Mouse (Mus musculus) spleen, adult 10 weeks (tissue): ENCODE data around the gene Hectd1. TPM values are rescaled to one million over a fixed set of nuclear protein-coding genes. Genes with fewer than 3 reads are reported as not detected.

Experiments
- polyA plus RNA-seq: library from polyadenylated mRNA; stranded (reverse); fragments of 350-450 nt; fragmentation: Illumina TruSeq; extraction: RNeasy Lipid Tissue Mini Kit (QIAGEN cat#74804); gene quantifications from one replicate; pipeline ENCODE4 v1.2.3, GENCODE M21; 2015; ENCODE audit warnings: low replicate concordance; ENCODE audit not compliant: insufficient read depth

The Hectd1 gene
- 82.2 TPM for polyA plus RNA-seq

DNA sequence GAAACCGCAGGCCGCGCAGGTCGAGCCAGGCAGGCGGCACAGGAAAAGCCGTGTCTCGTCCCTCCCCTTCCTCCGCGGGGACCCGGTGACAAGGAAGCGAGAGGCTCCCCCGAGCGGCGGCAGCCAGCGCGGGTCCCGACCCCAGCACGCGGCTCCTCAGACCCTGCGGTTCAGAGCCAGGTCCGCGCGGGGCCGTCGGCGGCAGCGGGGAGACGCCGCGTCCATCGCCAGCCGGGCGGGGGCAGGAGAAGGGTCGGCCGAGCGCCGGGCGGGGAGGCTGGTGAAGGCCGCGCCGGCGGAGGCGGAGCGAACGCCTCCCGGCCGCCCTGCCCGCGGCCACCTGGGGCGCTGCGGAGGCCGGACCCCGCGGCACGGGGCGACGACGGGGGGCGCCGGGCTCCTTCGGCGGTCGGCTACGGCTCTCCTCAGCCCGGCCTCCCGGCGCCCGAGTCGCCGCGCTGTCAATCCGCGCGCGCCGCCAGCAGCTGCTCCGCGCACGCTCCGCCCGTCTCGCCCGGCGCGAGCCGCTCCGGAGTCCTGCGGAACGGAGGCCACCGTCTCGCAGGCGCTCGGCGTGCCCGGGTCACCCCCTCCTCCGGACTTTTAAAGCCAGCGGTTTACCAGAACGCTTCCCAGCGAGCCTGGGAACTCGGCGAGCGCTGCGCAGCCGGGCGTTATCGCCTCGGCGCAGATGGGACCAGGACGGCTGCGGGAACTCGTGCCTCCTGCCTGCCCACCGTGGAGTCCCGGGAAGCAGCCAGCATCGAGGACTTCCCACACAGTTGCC is at the start of gene Hectd1:
TSS of gene Hectd1 (minus strand) at position 247 of the 787 bp plus-strand sequence.

Other genes starting within 250 kb of the Hectd1 start
- gene Coch, start 236.2 kb downstream of the Hectd1 start, polyA plus RNA-seq: 1,058 TPM
- 47.7 TPM for gene Ap4s1, start 138.5 kb downstream of the Hectd1 start, polyA plus RNA-seq
- gene Strn3, start 137.6 kb downstream of the Hectd1 start, polyA plus RNA-seq: 58.5 TPM
- 15.0 TPM for gene Heatr5a, start 141.8 kb upstream of the Hectd1 start, polyA plus RNA-seq
- gene Dtd2, start 177.0 kb upstream of the Hectd1 start, polyA plus RNA-seq: 6.9 TPM
- 2.0 TPM for gene Gpr33, start 198.5 kb upstream of the Hectd1 start, polyA plus RNA-seq